Mouse (Mus musculus) thymus, postnatal 14 days (tissue): ENCODE measurements around the gene Nbdy.

Experiments
- DNase-seq: peaks from one replicate; pipeline ENCODE4 v3.0.0; 2021

The Nbdy gene

DNA sequence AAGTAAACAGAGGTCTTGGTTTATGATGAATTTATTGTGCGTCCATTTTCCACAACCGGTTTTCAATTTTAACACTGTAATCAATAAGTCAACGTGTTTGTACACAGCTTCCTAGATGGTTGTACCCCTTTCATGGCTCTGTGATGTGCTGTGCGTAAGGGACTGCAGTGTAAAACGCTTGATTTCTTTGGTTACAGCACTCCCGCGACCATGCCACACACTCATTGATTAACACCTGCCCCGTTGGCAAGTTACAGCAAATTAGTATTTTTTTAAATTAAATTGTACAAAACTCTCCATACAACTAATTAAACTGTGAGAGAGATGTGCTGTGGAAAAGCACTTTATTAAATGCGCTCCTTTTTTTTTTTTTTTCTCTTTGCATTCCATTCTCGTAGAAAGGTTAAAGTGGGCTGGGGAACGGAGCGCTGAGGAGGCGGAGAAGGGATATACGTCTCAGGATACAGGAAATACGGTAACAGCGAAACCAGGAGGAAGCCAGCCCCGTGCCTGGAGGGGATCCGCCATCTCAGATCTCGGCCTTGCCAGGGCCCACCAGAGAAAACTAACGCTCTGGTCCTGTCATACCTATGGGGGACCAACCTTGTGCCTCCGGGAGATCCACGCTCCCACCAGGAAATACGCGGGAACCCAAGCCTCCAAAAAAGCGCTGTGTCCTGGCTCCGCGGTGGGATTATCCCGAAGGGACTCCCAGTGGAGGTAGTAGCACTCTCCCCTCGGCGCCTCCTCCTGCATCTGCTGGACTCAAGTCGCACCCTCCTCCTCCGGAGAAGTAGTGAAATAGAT, at the start of gene Nbdy:
Gene Nbdy, plus strand, starts transcription at position 481 of the 807 bp plus-strand sequence.
- DNase-seq: peak; percentile 49

DNA sequence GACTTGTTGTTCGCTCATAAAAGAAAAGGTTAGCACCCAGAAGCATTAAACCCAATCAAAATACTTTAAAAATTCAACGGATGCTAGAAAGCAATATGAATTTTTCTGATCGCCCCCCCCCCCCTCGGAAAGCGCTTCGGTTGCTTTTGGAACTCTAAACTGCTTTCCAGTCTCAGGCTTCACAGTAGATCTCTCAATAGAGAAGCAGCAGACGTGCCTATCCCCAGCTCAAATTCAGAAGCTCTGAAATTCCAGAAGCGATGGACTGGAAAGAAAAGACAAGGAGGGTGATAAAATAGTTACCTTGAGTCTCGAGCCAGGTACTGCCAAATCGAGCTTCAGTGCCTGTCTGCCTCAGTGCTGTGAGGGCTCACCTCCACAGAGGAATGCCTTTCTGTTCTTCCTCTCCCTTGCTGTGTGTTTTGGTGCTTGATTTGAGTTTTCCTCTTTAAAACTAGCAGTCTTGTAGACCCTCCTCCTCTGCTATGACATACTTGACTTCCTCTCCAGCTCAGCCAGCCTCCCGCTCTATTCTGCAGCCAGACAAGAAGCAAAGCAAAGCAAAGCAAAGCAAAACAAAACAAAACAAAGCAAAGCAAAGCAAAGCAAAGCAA, 27.5 kb upstream of the Nbdy start, which contains the start of gene Kctd12b:
Gene Kctd12b, minus strand, starts transcription at position 610 of the 614 bp plus-strand sequence.
- DNase-seq: peak; percentile 7

DNA sequence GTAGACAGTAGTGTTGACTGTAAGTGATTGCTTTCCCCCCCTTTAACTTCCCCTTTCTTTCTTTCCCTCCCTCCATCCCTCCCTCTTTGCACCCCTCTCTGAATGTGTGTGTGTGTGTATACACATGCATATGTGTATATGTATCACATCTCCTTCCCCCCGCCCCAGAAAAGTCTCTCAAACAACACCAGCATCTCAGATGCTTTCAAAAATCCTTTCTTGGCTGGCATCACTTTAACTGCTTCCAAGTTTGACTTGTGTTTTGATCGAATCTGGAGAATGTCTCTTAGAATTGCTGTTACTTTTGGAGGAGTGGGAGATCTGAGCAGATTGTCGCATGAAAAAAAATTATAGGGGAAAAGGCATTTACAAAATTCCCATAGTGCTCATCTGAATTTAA, 22.9 kb upstream of the Nbdy start:
- no peak for DNase-seq

DNA sequence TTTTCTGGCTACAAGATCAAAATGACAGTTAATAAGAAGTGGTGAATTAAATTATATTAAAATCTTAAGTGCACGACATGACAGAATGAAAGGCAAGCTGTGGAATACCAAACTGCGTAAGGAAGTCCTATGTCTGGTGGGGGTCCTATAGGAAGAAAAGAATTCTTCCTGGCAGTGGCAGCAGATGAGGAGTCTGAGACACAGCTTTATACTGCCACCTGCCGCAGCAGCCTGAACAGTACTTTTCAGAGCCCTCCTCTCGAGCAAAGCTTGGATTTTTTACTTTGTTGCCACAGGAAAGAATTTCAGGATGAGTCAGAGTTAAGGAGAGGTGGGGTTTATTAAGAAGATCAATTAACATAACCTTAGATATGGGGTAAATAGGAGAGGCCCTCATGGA, 15.7 kb upstream of the Nbdy start:
- no peak for DNase-seq

DNA sequence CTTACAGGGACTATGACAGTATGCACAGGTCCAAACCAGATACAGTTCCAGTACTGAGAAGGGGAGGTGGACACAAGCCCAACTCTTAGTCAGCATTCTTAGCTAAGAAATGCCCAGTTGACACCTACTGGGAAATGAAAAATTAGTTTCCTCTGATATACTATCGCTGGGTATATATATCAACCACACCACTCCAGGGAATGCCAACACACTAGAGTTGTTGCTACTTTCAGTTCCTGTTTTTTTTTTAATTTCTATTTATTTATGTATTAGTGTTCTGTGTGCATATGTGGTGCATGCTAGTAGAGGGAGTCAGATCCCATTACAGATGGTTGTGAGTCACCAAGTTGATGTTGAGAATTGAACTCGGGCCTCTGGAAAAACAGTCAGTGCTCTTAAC, 6.7 kb upstream of the Nbdy start:
- no peak for DNase-seq

DNA sequence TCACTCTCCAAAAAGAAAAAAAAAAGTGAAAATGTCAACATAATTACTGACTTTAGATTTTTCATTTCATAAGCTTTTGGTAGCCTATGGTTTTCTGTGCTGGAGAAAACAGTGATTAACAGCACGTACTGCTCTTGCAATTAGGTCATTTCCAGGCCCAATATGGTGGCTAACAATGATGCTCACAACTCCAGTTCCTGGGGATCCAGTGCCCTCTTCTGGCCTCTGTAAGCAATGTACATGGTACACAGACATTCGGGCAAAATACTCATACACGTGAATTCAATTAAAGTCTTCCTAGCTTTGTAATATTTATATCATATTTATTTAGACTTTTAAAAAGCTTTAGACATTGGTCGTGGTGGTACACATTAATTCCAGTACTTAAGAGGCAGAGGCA, 3.8 kb upstream of the Nbdy start:
- peak; percentile 6 for DNase-seq

DNA sequence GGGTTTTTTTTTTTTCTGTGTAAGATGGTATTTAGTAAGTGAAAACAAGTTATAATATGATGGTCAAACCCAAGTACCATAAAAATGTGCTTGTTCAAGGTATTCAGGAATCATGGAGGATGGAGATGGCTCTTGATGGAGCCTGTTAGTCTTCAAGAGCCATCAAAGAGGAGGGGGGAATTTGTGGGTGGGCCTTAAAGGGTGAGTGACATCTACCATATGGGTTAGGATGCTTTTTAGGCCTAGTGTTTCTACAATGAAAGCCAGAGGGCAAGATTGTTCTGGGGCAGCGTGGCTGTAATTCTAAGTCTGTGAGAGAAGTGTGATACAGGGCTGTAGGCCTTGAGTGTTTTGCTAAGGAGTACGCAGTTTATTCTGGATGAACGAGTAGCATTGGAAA, 1.0 kb downstream of the Nbdy start:
- peak; percentile 9 for DNase-seq

DNA sequence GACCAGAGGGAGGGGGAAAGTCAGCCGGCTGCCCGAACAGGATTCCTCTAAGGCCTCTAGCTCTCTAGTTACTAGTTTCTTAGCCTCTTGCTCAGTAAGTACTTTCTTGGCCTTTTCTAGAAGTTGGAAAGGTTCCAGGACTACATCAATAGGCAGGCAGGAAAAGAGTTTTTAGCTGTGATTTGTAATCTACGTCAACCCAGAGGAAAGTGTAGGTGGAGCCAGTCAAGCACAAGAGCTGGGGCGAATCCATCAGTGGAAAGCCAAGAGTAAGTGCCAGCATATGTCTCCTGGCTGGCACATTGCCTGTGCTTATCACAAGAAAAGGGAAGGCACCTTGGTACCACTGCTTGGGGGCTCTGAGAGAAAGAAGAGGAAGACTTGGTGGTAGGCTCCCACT, 12.3 kb downstream of the Nbdy start:
- DNase-seq: no peak

DNA sequence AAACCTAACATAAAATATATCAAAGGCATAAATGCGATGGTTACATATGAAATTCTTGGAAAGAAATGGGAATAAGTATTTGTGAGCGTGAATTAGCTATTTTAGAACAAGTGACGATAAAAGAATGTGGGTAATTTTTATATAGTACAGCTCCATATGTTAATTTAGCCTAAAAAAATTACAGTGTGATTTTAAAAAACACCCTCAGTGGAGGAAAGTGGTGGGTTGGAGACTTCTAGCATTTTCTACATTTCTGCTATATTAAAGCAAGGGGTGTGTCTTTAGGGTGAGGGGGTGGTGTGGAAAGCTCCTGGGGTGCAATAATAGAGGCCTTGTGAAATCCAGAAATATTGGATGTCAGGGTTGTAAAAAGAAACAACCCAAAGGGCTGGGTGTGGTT, 19.1 kb downstream of the Nbdy start:
- no peak for DNase-seq

DNA sequence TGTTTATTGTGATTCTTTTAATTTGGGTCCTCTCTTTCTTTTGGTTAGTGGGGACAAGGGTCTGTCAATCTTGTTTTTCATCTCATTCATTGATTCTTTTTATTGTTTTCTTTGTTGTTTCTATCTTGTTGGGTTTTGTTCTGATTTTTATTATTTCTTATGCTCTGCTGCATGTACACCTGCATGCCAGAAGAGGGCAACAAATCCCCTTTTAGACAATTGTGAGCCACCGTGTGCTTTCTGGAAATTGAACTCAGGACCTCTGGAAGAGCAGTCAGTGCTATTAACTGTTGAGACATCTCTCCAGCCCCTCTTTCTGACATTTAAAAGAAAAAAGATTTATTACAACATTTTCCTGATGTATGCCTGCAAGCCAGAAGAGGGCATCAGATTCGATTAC, 25.8 kb downstream of the Nbdy start:
- no peak for DNase-seq
